Mouse (Mus musculus) ZHBTc4 (cell line): ENCODE measurements around the gene Tor3a.

Source experiments
- DNase-seq: peaks from one replicate; pipeline ENCODE4 v3.0.0-alpha.2; 2011; ENCODE audit warnings: low read depth, low spot score

Gene Tor3a

DNA sequence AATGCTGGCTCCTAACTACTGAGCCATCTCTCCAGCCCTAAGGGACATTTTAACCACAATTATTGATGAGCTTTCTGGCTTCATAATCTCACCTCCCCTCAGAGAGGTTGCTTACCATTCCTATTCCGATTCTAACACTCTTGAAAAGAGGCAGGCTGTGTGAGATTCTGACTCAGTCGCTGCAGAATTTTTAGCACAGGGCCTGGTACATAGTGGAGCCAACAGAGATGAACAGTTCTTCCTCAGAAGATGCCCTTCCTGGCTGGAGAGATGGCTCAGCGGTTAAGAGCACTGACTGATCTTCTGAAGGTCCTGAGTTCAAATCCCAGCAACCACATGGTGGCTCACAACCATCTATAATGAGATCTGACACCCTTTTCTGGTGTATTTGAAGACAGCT lies 2.2 kb downstream of the Tor3a start:
- DNase-seq: no peak

DNA sequence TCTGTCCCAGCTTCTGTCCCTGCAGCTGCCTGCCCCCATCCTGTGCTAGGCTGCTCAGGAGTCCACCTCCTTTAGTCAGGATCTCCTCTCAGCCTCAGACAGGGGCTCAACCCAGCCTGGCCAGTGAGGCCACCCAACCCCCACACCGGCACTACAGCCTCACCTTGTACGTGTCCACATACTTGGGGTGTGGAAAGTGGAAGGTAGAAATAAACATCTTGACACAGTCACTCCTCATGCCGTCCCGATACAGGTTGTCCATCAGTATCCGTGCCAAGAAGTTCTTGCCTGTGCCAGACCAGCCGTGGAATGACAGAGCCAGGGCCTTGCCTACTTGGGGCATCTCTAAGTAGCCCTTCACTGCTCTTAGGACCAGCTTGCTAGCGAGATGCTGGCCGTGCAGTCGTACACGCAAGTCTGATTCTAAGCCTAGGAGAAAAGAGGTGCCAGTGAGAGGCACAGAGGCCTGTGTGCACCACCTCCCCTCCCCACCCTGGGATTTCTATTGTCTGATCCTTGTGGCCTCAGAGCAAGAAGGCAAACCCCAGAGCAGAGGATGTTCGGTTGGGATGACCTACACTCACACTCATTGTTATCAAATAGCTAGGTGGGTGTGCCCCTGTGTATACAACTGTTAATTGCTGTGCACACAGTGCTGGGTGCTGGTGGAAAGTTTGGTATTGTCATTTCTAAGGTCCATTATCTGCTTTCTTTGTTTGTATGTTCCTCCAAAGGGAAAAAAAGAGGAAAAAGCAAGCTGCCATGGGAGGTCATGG lies 4.8 kb downstream of the Tor3a start:
- DNase-seq: peak; percentile 87

DNA sequence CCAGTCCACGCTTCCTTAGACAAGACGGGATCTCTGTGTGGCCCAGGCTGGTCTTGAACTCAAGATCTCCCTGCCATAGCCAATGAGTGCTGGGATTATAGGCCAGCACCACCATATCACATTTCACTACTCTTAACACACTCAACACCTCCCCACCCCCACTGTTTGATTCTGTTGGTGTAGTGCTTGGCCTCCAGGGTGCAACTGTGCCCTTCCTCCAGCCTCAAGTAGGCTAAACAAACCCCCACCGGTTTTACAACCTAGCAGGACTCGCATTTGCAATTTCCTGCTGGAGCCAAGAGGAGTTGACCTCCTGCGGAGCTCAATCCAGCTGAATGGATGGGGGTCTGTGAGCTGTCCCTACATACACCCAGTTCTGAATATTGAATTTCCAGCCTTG lies 5.6 kb downstream of the Tor3a start:
- peak; percentile 92 for DNase-seq

DNA sequence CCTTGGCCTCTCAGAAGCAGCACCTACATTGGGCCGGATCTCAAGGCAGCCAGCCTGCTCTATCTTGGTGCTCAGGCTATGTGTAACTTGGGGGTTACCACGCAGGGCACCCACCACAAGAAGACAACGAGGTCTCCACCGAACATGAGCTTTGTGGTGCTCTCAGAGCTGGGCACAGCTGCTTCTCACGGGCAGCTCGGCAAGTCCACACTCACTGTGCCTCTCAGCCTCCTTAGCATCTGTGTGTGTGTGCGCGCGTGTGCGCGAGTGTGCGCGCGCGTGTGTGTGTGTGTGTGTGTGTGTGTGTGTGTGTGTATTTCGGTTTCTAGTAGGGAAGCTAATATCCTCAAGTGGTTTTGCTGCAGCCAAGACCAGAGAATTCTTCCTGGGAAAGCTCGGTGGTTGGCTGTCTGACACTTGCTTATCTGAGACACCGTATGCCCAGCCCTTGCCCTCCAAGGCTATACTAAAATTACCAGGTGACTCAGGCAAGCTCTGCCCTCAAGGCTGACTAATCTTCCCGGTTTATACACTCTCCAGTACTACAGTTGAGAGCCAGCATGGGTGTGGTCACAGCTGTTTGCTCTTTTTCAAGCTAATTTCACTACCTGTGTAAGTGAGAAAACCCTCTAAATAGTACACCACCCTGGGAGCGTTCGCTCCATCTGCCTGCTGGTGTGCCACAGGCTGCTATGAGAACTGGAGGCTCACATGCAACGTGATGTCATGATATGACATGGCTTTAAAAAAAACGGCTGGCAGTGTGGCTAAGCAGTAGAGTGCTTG lies 6.8 kb downstream of the Tor3a start:
- no peak for DNase-seq

DNA sequence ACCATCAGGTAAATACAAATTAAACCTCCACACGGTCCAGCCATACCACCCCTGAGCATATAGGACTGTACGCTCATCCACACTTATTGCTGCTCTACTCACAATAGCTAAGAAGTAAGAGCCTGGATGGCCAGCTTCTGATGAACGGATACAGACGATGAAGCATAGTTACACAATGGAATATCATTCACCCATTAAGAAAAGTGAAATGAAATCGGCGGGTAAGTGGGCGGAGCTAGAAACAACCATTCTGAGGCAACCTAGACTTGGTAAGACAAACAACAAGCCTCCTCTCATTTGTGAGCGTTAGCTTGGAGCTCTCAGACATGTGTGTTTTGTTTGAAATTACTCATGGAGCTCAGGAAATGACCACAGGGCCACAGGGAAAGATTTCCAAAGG lies 8.4 kb downstream of the Tor3a start:
- DNase-seq: no peak

DNA sequence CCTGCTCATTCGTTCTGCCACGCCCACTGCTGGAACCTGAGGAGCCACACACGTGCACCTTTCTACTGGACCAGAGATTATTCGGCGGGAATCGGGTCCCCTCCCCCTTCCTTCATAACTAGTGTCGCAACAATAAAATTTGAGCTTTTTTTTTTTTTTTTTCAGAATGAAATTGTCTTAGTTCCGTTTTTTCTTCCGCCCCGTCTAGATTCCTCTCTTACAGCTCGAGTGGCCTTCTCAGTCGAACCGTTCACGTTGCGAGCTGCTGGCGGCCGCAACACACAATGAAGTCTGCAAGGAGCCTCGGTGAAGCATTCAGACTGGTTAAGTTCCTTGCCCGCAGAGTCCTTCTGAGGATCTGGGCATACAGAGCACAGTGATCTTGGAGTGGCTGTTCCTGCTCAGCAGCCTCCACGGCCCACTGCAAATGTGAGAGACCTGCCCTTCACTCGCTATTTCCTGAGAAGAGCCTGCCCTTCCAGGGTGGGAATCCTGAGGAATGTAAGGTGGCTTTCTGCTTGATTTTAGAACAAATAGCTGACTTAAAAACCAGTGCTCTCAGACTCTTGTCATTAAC lies 13.4 kb downstream of the Tor3a start:
- DNase-seq: peak; percentile 39

DNA sequence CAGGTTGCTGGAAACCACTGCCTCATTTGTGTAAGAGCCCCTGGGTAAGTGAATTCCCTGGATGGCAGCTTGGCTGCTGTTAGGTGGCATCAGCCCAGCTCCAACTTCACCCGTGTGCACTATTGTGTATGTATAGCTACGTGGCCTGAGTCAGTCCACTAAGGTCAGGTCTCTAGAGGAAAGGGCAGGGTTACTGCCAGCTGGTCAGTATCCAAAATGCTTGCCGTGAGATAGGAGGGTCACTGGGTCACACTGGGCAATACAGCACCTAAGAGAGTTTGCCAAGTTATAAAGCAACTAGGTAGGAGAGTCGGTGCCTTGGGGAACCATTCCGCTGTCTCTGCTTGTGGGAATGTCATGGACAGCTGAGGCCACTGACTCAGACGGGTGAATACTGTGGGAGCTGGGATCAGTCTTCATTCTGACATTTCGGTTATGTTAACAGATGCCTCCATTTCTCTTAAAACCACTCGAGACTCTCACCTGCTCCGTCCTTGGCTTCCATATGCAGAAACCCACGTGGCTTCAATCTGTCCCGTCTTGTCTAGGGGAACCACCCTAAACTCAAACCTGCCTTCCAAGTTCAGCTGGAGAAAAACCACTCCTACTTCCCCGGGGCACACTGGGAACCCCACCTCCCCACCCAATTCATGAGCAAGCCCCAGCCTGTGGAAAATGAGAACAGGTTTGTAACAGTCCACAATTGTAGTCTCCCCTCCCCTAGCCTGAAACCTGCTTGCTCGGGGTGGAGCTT lies 14.1 kb downstream of the Tor3a start:
- peak; percentile 64 for DNase-seq

DNA sequence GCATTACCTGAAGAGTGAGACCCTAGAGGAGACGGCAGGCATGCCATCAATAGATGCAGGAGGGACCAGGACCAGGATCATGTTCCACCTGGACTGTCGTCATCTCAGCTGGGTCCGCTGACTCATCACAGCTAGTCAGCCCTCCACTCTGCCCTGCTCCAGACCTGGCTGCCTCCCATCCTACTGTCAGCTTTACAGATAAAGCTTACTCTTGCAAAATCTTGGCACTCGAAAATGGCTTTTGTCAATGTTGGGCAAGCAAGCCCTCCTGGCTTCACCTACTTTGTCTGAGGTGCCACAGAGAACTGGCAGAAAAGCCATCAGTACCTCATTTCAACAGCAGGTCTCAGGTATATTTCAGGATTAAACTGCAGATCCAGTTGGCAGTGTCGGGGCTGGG lies 15.5 kb downstream of the Tor3a start:
- DNase-seq: no peak

DNA sequence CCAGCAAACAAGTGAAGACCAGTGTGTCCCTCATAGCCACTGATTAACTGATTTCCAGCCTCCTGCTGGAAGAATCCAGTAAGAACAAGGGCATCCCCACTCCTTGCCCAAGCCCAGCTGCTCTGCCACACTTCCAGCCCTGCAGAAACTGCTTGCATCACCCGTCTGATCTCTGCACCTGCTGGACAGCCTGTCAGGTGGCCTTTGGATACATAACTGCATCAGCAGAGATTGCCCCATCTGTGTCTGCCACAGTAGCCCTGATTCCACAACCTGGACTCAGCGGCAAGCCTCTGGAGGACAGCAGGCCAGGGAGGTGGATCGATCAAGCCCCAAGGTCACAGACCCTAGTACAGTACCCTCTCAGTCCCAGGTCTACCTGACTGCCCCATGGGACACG lies 16.6 kb downstream of the Tor3a start:
- DNase-seq: no peak

DNA sequence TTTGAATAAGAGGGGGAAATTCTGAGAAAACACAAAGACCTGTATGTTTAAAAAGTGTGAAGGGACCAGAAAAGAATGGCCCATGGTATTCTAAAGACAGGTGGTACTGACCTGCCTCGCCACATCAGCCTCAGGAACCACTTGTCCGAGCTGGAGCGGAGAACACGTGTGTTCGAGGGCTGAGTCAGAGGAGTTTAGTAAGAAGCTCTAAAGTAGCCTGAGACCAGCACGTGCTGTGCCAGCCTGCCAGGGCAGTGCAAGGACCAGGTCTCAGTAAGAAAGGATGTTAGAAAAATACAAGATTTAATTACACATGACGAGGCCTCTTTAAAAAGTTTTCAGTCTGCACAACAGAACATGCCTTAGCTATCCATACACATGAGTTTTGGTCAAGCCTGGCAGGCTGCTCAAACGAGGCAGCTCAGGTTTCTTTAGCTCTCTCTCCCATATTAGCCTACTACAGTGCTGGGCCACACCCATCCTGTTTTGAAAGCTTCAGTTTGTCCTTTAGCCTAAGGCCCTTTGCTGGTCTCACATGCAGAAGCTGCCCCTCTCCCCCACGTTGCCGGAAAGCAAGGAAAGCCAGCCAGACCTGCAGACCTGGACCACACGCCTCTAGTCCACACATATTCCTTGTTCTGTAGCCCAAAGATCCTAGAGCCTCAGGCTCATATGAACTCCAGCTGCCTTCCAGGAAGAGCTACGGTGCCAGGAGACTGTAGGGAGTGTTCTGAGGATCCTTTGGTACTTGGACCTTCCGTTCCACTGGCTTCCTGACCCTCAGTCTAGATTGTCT lies 19.2 kb downstream of the Tor3a start:
- peak; percentile 73 for DNase-seq

DNA sequence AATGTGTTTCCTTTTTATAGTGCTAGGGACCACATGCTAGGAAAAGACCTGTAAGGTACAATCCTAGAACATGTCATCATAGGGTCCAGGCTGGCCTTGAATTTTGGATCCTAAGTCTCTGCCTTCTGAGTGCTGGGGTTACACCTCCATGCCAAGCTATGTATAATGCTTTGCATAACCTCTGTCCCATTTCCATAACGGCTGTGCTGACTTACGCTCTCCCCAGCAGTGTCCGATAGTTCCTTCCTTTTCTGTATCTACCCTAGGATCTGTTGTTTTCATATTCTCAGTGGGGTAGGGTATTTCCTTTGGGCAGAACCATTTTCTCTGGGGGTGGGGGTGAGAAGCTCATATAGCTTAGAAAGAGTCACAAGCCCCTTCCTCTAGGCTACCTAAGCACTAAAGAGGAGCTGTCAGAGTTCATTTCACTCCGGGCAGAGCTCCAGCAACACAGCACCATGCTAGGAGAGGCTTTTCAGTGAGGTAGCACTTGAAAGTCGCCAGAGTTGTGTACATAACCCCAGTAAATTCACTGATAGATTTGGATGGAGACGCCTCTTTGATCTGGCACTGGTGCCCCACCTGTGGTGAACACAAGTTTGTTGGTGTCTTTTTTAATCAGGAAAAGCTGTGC lies 21.9 kb downstream of the Tor3a start:
- DNase-seq: no peak

DNA sequence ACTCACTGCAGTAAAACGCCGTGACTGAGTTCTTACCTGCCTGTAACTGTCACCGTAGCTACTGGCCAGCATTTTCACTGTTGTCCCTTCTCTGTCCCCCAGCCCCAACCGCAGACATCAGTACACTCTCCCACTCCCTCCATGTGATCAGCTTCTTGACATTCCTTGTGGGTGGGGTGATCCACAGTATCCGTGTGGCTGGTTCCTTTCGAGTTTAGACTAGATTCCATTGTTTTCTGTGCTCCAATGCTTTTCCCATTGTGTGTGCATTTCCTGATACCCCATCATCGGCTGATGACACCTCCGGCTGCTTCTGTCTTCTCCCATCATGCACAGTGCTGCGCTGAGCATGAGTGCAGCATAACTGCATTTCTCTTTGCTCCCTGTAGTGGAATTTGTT lies 23.5 kb downstream of the Tor3a start:
- peak; percentile 40 for DNase-seq

DNA sequence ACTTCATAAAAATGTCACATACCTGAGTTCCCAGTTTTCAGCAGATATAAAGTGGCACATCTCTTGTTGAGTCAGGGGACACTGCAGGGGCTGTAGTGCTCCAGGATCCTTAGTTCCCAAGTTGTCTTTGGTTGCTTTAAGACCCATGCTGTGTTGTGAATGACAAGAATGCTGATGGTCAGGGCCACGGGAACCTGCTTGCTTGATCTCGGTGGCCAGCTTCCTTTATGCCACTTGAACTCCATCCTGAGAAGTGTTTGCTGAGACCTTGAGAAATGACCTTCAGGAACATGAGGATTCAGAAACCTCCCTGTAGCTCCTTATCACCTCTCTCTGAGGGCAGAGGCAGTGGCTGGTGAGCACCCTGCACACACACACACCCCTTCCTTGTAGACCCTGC lies 25.5 kb downstream of the Tor3a start:
- peak; percentile 84 for DNase-seq

DNA sequence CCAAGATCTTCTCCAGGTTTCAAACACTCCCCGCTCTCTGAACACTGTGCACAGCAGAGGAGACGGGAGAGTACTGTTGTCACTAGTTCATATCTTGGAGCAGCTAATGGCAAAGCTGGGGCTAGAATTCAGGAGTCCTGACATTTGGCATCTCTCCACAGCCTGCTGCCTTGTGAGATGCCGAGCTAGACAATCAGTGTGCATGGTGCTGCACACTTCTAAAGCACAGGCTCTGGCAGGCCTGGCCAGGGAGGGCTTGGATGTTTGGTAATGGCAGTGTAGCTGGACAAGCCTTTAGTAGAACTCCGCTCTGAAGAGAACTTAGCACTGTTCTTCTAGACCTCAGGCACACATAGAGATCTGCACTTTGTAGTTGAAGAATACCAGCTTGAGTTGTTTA lies 28.2 kb downstream of the Tor3a start:
- no peak for DNase-seq

DNA sequence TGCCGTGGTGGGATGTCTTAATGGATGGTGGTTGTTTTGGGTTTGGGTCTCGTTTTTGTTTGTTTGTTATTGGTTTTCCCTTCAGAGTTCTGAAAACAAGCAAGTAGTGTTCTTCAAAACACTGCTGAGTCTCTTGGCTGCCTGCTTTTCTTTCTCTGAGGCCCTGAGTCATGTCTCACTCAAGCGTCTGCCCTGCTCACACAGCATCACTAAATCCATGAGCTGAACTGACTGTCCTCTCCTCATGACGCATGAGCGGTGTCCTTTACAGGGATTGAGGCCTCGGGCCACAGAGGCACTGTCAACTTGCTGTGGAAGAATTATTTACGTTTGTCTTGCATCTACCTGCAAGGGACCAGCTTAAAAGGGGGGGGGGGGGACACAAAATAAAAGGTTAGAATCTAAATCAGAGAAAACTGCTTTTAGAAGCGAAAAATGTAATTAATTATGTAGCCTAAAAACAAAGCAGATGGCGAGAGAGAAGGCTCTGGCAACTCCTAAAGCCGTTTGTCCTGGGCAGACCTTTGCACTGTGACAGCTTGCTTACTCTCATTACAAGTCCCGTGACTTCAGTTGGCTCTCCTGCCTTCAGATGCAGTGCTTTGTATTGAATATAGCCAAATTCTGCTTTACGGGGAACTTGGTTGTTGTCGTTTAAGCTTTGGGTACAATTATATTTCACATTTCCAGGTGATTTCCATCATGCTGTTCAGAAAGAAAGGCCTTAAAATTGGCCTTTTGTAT lies 29.2 kb downstream of the Tor3a start:
- DNase-seq: no peak

DNA sequence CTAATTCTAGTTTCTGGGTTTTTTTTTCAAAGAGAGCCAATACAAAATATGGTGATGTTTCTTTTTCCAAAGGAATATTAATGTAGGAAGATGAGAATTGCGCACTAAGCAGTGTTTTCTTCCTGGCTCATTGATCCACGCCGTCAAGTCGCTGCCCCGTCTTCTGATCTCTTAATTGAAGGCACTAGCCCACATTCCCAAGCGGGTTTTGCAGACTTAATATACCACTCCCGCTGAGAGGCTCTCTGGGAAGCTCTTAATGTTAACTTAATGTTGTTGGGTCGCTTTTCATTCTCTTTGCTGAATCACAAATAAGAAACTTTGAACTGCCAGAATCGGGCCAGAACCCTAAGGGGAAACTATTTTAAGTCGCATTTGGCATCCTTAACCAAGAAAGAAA lies 30.1 kb downstream of the Tor3a start:
- DNase-seq: no peak

DNA sequence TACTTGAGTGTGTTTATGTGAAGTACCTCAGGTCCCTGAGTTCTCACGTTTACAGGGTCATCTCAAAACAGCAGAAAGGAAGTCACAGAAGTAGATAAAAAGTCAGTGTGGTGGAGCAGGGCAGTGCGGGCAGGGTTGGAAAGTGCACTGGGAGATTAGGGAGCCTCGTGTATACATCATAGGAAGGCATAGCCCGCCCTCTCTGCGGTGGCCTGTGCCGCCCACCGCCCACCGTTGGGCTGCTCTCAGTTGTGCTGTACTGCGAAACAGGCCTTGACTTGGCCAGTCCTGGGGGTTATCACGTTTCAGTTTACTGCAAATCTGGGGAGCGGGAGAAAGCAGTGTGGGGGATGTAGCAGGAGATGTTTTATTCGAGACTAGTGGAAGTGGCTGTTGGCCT lies 31.3 kb downstream of the Tor3a start:
- DNase-seq: no peak

DNA sequence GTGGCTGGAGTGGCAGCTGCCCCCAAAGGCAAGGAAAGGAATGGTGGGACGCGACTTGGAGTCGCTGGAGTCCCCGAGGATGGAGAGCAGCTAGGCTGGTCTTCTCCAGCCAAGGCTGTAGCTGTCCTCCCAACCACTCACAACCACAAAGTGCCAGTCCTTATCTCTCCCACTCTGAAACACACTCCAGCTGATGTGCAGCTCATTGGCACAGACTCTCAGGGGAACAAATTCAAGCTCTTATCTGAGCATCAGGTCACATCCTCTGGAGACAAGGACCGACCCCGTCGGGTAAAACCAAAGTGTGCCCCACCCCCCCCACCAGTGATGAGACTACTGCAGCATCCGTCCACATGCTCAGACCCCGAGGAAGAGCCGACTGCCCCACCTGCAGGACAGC lies 32.3 kb downstream of the Tor3a start:
- DNase-seq: no peak

DNA sequence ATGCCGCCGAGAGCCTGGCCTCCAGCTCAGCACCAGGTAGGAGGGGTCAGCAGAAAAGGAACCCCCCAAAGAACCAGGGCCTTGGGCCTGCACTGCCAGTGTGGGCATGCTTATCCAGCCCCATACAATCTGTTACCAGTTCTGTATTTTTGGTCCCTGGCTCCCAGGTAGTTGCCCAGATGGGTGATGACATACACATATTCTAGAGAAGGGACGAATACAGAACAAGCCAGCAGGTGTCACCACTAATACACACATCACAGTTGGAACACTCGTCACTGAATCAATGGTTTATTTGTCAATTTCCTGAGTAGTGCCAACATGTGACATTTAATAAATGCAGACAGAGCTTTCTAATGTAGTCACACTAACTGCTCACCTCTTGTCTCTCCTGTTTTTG lies 33.6 kb downstream of the Tor3a start:
- DNase-seq: no peak

DNA sequence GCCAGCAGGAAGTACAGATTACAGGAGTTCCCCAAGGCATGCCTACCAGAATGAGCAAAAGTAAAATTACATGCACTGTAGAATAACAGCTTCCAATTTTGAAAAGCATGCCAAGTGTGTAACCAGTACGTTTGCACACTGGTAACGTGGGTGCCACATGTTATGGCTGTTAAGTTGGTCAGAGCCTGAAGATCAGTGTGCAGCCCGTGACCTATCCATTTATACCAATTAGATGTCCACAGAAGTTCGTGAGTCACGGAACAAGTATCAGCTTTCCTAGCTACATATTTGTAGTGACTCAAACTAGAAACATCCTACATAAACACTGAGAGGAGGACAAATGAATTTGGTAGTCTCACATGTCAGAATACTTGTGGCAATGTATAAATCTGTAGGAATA lies 34.7 kb downstream of the Tor3a start:
- DNase-seq: no peak
